8 mouse cellular contexts compared by ENCODE assay signal in genomic region chr13:74350435-74350906, GRCm38 (mm10). TPM values are rescaled to one million over a fixed set of nuclear protein-coding genes. Genes with fewer than 3 reads are reported as not detected.
DNase-seq lines count a peak whose midpoint lies in the region; ATAC-seq and TF ChIP-seq lines count a peak whose summit lies in the region.

No protein-coding gene starts in this region.

- H3K27ac ChIP-seq in kidney, embryonic 15.5 days, result peak overlapping the region; percentile 93
- peak overlapping the region; percentile 93; the same call in 1 of the 2 replicates for H3K27ac ChIP-seq in bone marrow, adult 2 months (ENCODE audit: control insufficient read depth, insufficient read depth, low read depth, low read length, poor library complexity)
- peak overlapping the region; percentile 41 for H3K27ac ChIP-seq in liver, embryonic 16.5 days (ENCODE audit: low read length)

- 3% methylated on average over 15 of the region's 15 CpGs for WGBS in kidney, embryonic 15.5 days
- 2% methylated on average over 15 of the region's 15 CpGs for WGBS in bone marrow, adult 2 months
- under 1% methylated on average over 15 of the region's 15 CpGs for WGBS in liver, embryonic 16.5 days (ENCODE audit: insufficient replicate concordance)

- no peaks in the 10 kb centered on the region for H3K9me3 ChIP-seq in kidney, embryonic 15.5 days (replicated peaks)
- no peaks in the 10 kb centered on the region for H3K9me3 ChIP-seq in liver, embryonic 16.5 days (replicated peaks; ENCODE audit: control insufficient read depth, low read length)

- peak overlapping the region; percentile 84 for H3K9ac ChIP-seq in kidney, embryonic 15.5 days
- H3K9ac ChIP-seq in liver, embryonic 16.5 days (ENCODE audit: low read depth, low read length), result peak overlapping the region; percentile 93

- no peak for DNase-seq in kidney, adult 8-10 months
- DNase-seq in adipocyte (ENCODE audit: low spot score), result no peak
- DNase-seq in urinary bladder, adult 18-20 months (ENCODE audit: low spot score in 2 of 2), result no peak
- no peak for DNase-seq in cerebellum, adult 11-12 months

- H3K4me2 ChIP-seq in kidney, embryonic 15.5 days, result peak overlapping the region; percentile 59
- H3K4me2 ChIP-seq in liver, embryonic 16.5 days (ENCODE audit: low read depth, low read length), result peak overlapping the region; percentile 94

- peaks cover 17% of the 10 kb centered on the region for H3K4me1 ChIP-seq in kidney, embryonic 15.5 days
- no peaks in the 10 kb centered on the region for H3K4me1 ChIP-seq in bone marrow, adult 2 months (ENCODE audit: control insufficient read depth, insufficient read depth, low read length)
- H3K4me1 ChIP-seq in liver, embryonic 16.5 days (ENCODE audit: control insufficient read depth, low read depth, low read length), result peaks cover 13% of the 10 kb centered on the region

- TF ChIP-seq CTCF in bone marrow, adult 2 months (IDR thresholded peaks at IDR 0.05; ENCODE audit: control insufficient read depth, insufficient read depth, low read length), result no peak

- no peaks in the 10 kb centered on the region for H3K27me3 ChIP-seq in kidney, embryonic 15.5 days
- no peaks in the 10 kb centered on the region for H3K27me3 ChIP-seq in liver, embryonic 16.5 days (ENCODE audit: control insufficient read depth, insufficient read depth, low read depth, low read length)

- peak overlapping the region; percentile 76 for H3K4me3 ChIP-seq in kidney, embryonic 15.5 days (replicated peaks)
- H3K4me3 ChIP-seq in bone marrow, adult 2 months (replicated peaks; ENCODE audit: control insufficient read depth, low read depth, low read length), result peak overlapping the region; percentile 95
- peak overlapping the region; percentile 88 for H3K4me3 ChIP-seq in liver, embryonic 16.5 days (ENCODE audit: low read depth, low read length)

- peaks cover 23% of the 10 kb centered on the region for H3K36me3 ChIP-seq in kidney, embryonic 15.5 days
- peaks cover 3% of the 10 kb centered on the region for H3K36me3 ChIP-seq in liver, embryonic 16.5 days (ENCODE audit: control insufficient read depth, insufficient read depth)

- ATAC-seq in kidney, embryonic 15.5 days (replicated peaks; ENCODE audit: low FRiP score), result no peak; the same call in 1 of the 2 replicates
- 0 out of 2 replicates have a peak, but pooled peaks have one; percentile 2 for ATAC-seq in granulocyte monocyte progenitor cell, adult 5-6 weeks (replicated peaks; ENCODE audit: poor library complexity, severe bottlenecking)
- peak; percentile 31 for ATAC-seq in liver, embryonic 16.5 days (ENCODE audit: low read depth)

- TF ChIP-seq POLR2A in bone marrow, adult 2 months (IDR thresholded peaks at IDR 0.05; ENCODE audit: borderline replicate concordance, control insufficient read depth, low read depth, low read length), result no peak

RNA-seq across cellular contexts. Expression of gene Ccdc127, which starts 0.4 kb away (rescaled TPM):
- 60.7 and 61.7 TPM in 2 replicates for polyA plus RNA-seq in kidney, embryonic 15.5 days (2015; fragmentation: Nextera tagmentation; extraction: Ambion mirVana)
- 11.6 and 22.1 TPM in 2 replicates for polyA plus RNA-seq in bone marrow, adult 2 months (2011; ENCODE audit: insufficient read depth, insufficient read length, low replicate concordance, missing spikeins)
- 16.3 and 25.6 TPM in 2 replicates for total RNA-seq in granulocyte monocyte progenitor cell, adult 5-6 weeks (2014; fragmentation: Nextera tagmentation)
- 47.1 and 50.1 TPM in 2 replicates for total RNA-seq in granulocyte monocyte progenitor cell, adult 5-6 weeks (2017)
- polyA plus RNA-seq in liver, embryonic 16.5 days (2015; fragmentation: Nextera tagmentation; extraction: Ambion mirVana), result 17.7 and 19.0 TPM in 2 replicates

RNA-seq across cellular contexts. Expression of gene Sdha, which starts 0.4 kb away (rescaled TPM):
- 308 and 323 TPM in 2 replicates for polyA plus RNA-seq in kidney, embryonic 15.5 days (2015; fragmentation: Nextera tagmentation; extraction: Ambion mirVana)
- polyA plus RNA-seq in bone marrow, adult 2 months (2011; ENCODE audit: insufficient read depth, insufficient read length, low replicate concordance, missing spikeins), result 76.4 and 85.4 TPM in 2 replicates
- 183 and 188 TPM in 2 replicates for total RNA-seq in granulocyte monocyte progenitor cell, adult 5-6 weeks (2014; fragmentation: Nextera tagmentation)
- 319 and 340 TPM in 2 replicates for total RNA-seq in granulocyte monocyte progenitor cell, adult 5-6 weeks (2017)
- 160 and 161 TPM in 2 replicates for polyA plus RNA-seq in liver, embryonic 16.5 days (2015; fragmentation: Nextera tagmentation; extraction: Ambion mirVana)

RNA-seq across cellular contexts. Expression of gene Lrrc14b, which starts 13.3 kb away (rescaled TPM):
- not detected in 2 replicates for polyA plus RNA-seq in kidney, embryonic 15.5 days (2015; fragmentation: Nextera tagmentation; extraction: Ambion mirVana)
- 0.36 TPM in 1 of 2 replicates, not detected in the other for polyA plus RNA-seq in bone marrow, adult 2 months (2011; ENCODE audit: insufficient read depth, insufficient read length, low replicate concordance, missing spikeins)
- total RNA-seq in granulocyte monocyte progenitor cell, adult 5-6 weeks (2014; fragmentation: Nextera tagmentation), result not detected in 2 replicates
- total RNA-seq in granulocyte monocyte progenitor cell, adult 5-6 weeks (2017), result not detected in 2 replicates
- polyA plus RNA-seq in liver, embryonic 16.5 days (2015; fragmentation: Nextera tagmentation; extraction: Ambion mirVana), result not detected in 2 replicates

RNA-seq across cellular contexts. Expression of gene Pdcd6, which starts 33.1 kb away (rescaled TPM):
- 155 and 157 TPM in 2 replicates for polyA plus RNA-seq in kidney, embryonic 15.5 days (2015; fragmentation: Nextera tagmentation; extraction: Ambion mirVana)
- polyA plus RNA-seq in bone marrow, adult 2 months (2011; ENCODE audit: insufficient read depth, insufficient read length, low replicate concordance, missing spikeins), result 36.0 and 45.3 TPM in 2 replicates
- total RNA-seq in granulocyte monocyte progenitor cell, adult 5-6 weeks (2014; fragmentation: Nextera tagmentation), result 124 and 136 TPM in 2 replicates
- 144 and 175 TPM in 2 replicates for total RNA-seq in granulocyte monocyte progenitor cell, adult 5-6 weeks (2017)
- 58.9 and 65.4 TPM in 2 replicates for polyA plus RNA-seq in liver, embryonic 16.5 days (2015; fragmentation: Nextera tagmentation; extraction: Ambion mirVana)

RNA-seq across cellular contexts. Expression of gene Zfp72, which starts 40.2 kb away (rescaled TPM):
- 7.5 and 7.6 TPM in 2 replicates for polyA plus RNA-seq in kidney, embryonic 15.5 days (2015; fragmentation: Nextera tagmentation; extraction: Ambion mirVana)
- 0.40 and 0.72 TPM in 2 replicates for polyA plus RNA-seq in bone marrow, adult 2 months (2011; ENCODE audit: insufficient read depth, insufficient read length, low replicate concordance, missing spikeins)
- total RNA-seq in granulocyte monocyte progenitor cell, adult 5-6 weeks (2014; fragmentation: Nextera tagmentation), result 5.3 and 6.0 TPM in 2 replicates
- 10.0 and 11.4 TPM in 2 replicates for total RNA-seq in granulocyte monocyte progenitor cell, adult 5-6 weeks (2017)
- polyA plus RNA-seq in liver, embryonic 16.5 days (2015; fragmentation: Nextera tagmentation; extraction: Ambion mirVana), result 0.50 and 0.73 TPM in 2 replicates

Comparison
In these comparisons a context has a peak if more than half of its experiments do, and no peak if none do; other contexts are left out.
1. H3K27ac ChIP-seq: peak in every context shown above with its lines; median percentile 93 in kidney, embryonic 15.5 days; 93 in bone marrow, adult 2 months; 41 in liver, embryonic 16.5 days.